Mouse (Mus musculus) hindbrain, embryonic 14.5 days (tissue): ENCODE measurements around the gene Ttll5. TPM values are rescaled to one million over a fixed set of nuclear protein-coding genes. Genes with fewer than 3 reads are reported as not detected.
A peak's percentile ranks its signal among the peaks of the same experiment; 100 is the strongest.

ENCODE experiments used
- ATAC-seq: fragments of 200-750 bp; cut with Nextera tagmentation; 2 replicates; pipeline ENCODE4 v1.8.0; 2017; ENCODE audit warnings: moderate number of reproducible peaks, mild to moderate bottlenecking, moderate TSS enrichment, moderate library complexity; ENCODE audit not compliant: low FRiP score
- DNase-seq: peaks from one replicate; pipeline ENCODE4 v3.0.0-alpha.2; 2015; ENCODE audit warnings: low spot score
- H3K27ac ChIP-seq: fragments of 300-500 bp; sonication (generic); 2 replicates; pipeline ENCODE4 v1.5.1; 2014; ENCODE audit warnings: mild to moderate bottlenecking, moderate library complexity
- H3K27me3 ChIP-seq: fragments of 300-500 bp; sonication (generic); 2 replicates; pipeline ENCODE4 v1.6.1; 2014; ENCODE audit warnings: mild to moderate bottlenecking, low read length, mixed read lengths; ENCODE audit not compliant: control insufficient read depth, insufficient read depth
- H3K36me3 ChIP-seq: fragments of 300-500 bp; sonication (generic); replicated peaks from 2 replicates; pipeline ENCODE4 v1.6.1; 2014; ENCODE audit not compliant: control insufficient read depth, insufficient read depth
- H3K4me1 ChIP-seq: fragments of 300-500 bp; sonication (generic); replicated peaks from 2 replicates; pipeline ENCODE4 v1.6.1; 2014; ENCODE audit warnings: antibody characterized with exemption, low read length, mixed read lengths; ENCODE audit not compliant: control insufficient read depth, insufficient read depth
- H3K4me2 ChIP-seq: fragments of 300-500 bp; sonication (generic); replicated peaks from 2 replicates; pipeline ENCODE4 v1.6.1; 2014; ENCODE audit warnings: mild to moderate bottlenecking, moderate library complexity
- H3K4me3 ChIP-seq: fragments of 300-500 bp; sonication (generic); replicated peaks from 2 replicates; pipeline ENCODE4 v1.5.1; 2014; ENCODE audit warnings: mild to moderate bottlenecking, low read length
- H3K9ac ChIP-seq: fragments of 300-500 bp; sonication (generic); 2 replicates; pipeline ENCODE4 v1.6.1; 2014
- H3K9me3 ChIP-seq: fragments of 300-500 bp; sonication (generic); 2 replicates; pipeline ENCODE4 v1.6.1; 2016; ENCODE audit warnings: low read length; ENCODE audit not compliant: control insufficient read depth
- WGBS: fragments of 180-500 bp; shearing (Covaris S2); extraction: QIAGEN DNeasy Blood & Tissue Kit; methylation state at CpG from one replicate; pipeline ENCODE4 v1.1.7; 2014; 5-methylcytosine and 5-hydroxymethylcytosine counted together
- polyA plus RNA-seq: library from polyadenylated mRNA; unstranded; fragments of >200 nt; fragmentation: Nextera tagmentation; extraction: Ambion mirVana; gene quantifications from 2 replicates; pipeline ENCODE4 v1.2.1, GENCODE M21; 2014

The Ttll5 gene
- 14.4 TPM in 2 replicates for polyA plus RNA-seq

DNA sequence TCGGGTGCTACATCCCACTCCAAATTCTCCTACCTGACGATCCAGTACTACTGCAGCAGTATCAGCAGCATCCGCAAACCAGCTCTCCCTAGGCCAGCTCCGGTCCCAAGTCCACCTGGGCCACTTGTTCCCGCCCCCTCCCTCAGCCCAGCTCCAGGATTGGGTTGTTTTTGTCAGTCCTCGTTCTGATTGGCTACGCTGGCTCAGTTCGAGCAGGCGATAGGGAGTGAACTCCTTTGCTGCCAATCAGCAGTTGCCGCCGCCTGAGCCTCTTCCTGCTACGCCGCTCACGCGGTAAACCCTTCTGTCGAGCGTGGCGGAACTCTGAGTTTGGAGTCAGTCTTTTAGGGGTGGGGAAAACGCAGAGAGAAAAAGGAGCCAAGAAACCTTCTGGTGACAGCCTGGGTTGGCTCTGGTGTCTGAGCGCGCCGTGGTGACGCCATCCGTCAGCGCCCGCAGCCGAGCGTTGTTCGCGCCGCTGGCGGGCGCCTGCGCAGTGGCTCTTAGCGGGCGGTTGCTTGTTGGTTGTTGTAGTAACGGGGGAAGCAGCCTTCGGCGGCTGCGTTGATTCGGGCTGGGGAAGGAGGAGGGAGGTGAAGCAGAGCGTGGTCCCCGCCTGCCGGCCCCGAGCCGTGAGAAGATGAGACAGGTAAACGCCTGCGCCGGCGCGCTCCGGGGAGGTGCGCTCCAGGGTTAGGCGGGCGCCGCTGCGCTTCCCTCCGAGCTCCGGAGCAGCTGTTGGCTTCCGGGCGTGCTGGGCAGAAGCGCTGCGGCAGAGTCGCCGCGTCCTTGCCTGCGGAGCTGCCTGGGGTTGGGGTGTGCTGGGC, at the start of gene Ttll5, which contains the start of gene Erg28:
Gene Ttll5, plus strand, starts transcription at position 222 of the 827 bp plus-strand sequence.
Gene Erg28, minus strand, starts transcription at position 113 of the 827 bp plus-strand sequence.
- Histone ChIP-seq H3K4me3 (peak within 1 kb of the TSS; percentile 71), H3K27me3 (no peaks in the 10 kb centered on the region), H3K36me3 (peaks cover 22% of the 10 kb centered on the region), H3K4me1 (peaks cover 20% of the 10 kb centered on the region), H3K9ac (peak within 1 kb of the TSS; percentile 70), H3K27ac (peak within 1 kb of the TSS; percentile 95), H3K9me3 (no peaks in the 10 kb centered on the region), H3K4me2 (peak within 1 kb of the TSS; percentile 88)
- peak; percentile 98 for ATAC-seq
- under 1% methylated on average over 67 of the region's 67 CpGs for WGBS
- peak; percentile 95 for DNase-seq

DNA sequence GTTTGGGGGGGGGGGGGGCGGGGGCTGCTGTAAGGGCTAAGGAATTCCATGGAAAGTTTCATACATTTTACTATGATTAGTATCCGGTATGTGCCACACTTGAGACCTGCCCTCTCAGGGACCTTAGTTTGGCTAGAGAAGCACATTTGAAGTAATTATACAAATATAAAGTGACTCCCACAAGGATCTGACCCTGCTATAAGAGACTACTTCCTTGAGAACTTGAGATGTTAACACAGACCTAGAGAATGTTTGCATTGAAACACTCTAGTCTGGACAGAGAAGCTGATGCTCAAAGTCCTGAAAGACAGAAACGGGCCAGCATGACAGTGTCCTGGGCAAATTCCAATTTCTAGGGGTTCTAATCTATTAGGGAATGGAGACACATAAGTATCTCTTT, 45.5 kb upstream of the Ttll5 start:
- H3K4me1 ChIP-seq: no peaks in the 10 kb centered on the region
- H3K9ac ChIP-seq: no peak overlapping the region
- no peak for DNase-seq
- H3K4me3 ChIP-seq: no peak overlapping the region
- H3K4me2 ChIP-seq: no peak overlapping the region
- H3K9me3 ChIP-seq: no peaks in the 10 kb centered on the region
- 78% methylated on average over 3 of the region's 3 CpGs for WGBS
- no peak overlapping the region for H3K27ac ChIP-seq
- no peaks in the 10 kb centered on the region for H3K27me3 ChIP-seq
- H3K36me3 ChIP-seq: no peaks in the 10 kb centered on the region
- ATAC-seq: no peak

DNA sequence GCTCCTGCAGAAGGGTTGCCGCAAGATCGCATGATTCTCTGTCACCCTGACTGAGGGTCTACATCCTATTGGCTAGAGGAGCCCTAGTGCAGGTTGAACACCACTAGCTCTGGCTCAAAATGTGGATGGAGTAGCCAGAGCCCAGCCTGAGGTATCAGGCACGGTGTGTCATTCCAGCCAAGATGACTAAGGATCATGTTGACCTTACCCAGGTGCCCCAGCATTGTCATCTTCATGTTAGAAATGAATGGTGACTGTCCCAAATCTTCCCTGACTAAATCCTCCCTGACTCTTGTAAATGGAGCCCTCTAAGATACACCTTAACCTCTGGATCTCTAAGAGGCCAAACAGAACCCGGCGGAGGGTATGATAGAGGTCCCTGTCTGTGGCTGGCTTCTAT, 44.8 kb upstream of the Ttll5 start:
- ATAC-seq: no peak
- 97% methylated on average over 5 of the region's 5 CpGs for WGBS
- Histone ChIP-seq H3K9me3 (no peaks in the 10 kb centered on the region), H3K27ac (no peak overlapping the region), H3K4me2 (no peak overlapping the region), H3K36me3 (no peaks in the 10 kb centered on the region), H3K9ac (no peak overlapping the region), H3K4me1 (no peaks in the 10 kb centered on the region), H3K27me3 (no peaks in the 10 kb centered on the region), H3K4me3 (no peak overlapping the region)
- no peak for DNase-seq

DNA sequence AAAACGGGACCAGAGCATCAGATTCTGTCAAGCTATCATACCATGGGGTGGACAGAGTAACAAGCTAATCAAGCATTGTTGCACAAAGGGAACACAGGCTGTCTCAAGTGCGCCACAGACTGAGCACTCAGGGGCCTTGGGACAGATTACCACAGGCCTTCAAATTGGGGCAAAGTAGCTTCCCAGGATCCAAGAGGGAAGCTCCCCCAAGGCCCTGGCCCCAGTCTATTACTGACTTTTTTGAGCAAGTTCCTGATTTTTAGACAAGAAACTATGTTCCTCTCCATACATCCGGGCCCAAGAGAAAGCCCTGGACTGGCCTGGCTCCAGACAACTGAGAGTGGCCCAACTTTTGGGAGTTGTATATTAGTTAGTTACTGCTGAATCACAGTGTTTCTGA, 42.9 kb upstream of the Ttll5 start:
- Histone ChIP-seq H3K9ac (no peak overlapping the region), H3K27ac (no peak overlapping the region), H3K27me3 (no peaks in the 10 kb centered on the region), H3K4me1 (no peaks in the 10 kb centered on the region), H3K4me3 (no peak overlapping the region), H3K36me3 (no peaks in the 10 kb centered on the region), H3K9me3 (no peaks in the 10 kb centered on the region), H3K4me2 (no peak overlapping the region)
- DNase-seq (no peak), ATAC-seq (no peak)
- WGBS: 89% methylated on average over 3 of the region's 3 CpGs

DNA sequence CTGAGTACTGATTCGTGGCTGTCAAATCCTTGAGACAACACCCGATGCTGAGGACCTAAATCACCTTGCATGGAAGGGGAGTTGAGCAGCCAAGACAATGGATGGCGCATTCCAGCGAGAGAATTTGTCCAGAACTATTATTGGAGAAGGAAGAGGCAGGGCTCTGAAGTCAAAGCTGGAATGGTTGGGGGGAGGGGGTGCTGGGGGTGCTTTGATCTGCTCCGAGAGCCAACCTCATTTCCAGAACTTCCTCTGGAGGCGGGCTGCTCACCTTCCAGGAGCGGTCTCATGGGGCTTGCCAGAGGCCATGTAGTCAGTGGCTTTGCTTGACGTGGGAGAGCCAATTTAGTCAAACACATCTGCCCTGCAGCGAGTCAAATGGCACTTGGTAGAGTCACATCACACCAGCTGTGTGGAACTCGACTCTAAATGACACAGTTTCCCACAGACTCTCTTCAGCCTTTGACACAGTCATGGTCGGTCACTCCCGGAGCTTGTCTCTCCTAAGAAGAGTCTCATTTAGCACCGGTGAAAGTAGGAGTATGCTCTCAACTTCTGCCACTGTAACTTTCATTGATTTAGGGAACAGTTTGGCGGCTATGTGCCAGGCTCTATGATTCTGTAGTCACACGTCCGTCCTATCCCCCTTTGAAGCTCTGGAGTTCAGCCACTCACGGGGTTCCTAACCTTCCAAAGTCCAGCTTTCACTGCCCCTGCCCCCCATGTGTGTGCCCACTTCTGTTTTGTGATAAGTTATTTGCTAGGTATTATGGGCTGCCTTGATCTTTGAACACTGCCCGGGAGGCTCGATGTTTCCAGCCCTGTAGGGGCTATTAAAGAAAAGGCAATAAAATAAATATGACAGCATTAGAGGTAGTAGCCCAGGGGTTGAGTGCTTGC, 39.3 kb upstream of the Ttll5 start:
- no peaks in the 10 kb centered on the region for H3K4me1 ChIP-seq
- H3K4me2 ChIP-seq: no peak overlapping the region
- H3K27ac ChIP-seq: no peak overlapping the region
- no peaks in the 10 kb centered on the region for H3K27me3 ChIP-seq
- ATAC-seq (no peak), DNase-seq (no peak)
- WGBS: 78% methylated on average over 19 of the region's 19 CpGs
- H3K4me3 ChIP-seq: no peak overlapping the region
- H3K9ac ChIP-seq: no peak overlapping the region
- no peaks in the 10 kb centered on the region for H3K36me3 ChIP-seq
- H3K9me3 ChIP-seq: no peaks in the 10 kb centered on the region

DNA sequence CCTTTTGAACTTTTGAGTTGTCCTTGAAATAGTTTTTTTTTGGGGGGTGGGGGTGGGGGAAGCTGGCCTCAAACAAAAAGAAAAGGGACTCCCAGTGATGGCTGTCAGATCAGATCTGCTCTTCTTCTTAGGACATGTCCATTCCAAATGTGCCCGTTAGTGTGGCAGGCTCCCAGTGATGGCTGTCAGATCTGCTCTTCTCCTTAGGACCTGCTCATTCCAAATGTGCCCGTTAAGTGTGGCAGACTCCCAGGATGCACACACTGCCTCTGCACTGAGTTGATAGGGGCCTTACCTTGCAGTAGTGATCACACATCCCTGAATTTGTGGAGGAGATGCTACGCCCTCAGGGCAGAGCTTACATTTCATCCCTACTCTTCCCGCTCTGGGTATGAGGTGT, 32.3 kb upstream of the Ttll5 start:
- no peak overlapping the region for H3K9ac ChIP-seq
- no peak overlapping the region for H3K27ac ChIP-seq
- no peaks in the 10 kb centered on the region for H3K27me3 ChIP-seq
- WGBS: 81% methylated on average over 4 of the region's 4 CpGs
- H3K36me3 ChIP-seq: no peaks in the 10 kb centered on the region
- no peaks in the 10 kb centered on the region for H3K4me1 ChIP-seq
- DNase-seq (no peak), ATAC-seq (no peak)
- no peak overlapping the region for H3K4me3 ChIP-seq
- no peak overlapping the region for H3K4me2 ChIP-seq
- H3K9me3 ChIP-seq: no peaks in the 10 kb centered on the region

DNA sequence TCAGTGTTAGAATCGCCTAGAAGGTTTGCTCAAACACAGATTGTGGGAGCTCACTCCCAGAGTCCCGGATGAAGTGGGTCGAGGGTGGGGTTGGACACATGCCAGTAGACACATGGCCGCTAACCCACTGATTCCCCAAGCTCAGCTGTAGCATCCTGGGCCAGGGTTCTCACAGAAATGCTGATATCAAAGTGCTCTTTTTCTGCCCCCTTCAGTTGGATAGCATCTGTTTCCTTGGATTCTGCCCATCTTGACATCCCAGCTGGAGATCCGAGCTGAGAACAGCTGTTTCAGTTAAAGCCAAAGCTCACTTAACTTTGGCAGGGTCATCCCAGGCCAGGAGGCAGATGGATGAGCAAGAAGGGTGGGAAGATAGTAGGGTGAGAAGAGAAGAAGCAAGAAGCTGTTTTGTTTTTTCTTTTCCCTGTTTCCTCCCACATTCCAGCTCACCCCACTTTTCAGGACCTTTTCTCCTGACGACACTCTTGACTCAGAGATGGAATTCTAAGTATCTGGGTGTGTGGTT, 31.6 kb upstream of the Ttll5 start:
- H3K36me3 ChIP-seq: no peaks in the 10 kb centered on the region
- no peak overlapping the region for H3K4me3 ChIP-seq
- no peak overlapping the region for H3K4me2 ChIP-seq
- no peaks in the 10 kb centered on the region for H3K27me3 ChIP-seq
- DNase-seq (peak; percentile 46), ATAC-seq (no peak)
- H3K9me3 ChIP-seq: no peaks in the 10 kb centered on the region
- H3K9ac ChIP-seq: no peak overlapping the region
- no peak overlapping the region for H3K27ac ChIP-seq
- no peaks in the 10 kb centered on the region for H3K4me1 ChIP-seq
- WGBS: 63% methylated on average over 6 of the region's 6 CpGs

DNA sequence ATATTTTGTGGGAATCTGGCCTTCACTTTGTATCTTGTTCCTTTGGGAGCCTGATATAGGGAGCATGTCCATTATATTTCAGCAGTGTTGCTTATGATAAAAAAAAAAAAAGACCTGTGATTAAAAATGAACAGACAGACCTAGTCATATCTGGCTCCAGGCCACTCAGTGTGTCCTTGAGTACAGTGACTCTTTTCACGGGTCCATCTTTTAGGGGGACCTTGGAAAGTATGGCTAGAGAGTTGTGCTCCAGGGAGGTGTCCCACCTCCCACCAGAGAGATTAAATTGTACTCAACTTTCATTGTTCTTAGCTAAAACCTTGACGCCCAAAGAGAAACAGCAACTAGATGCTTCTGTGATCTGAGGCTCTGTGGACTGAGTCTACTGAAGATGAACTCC, 30.4 kb upstream of the Ttll5 start:
- no peak overlapping the region for H3K27ac ChIP-seq
- H3K27me3 ChIP-seq: no peaks in the 10 kb centered on the region
- no peaks in the 10 kb centered on the region for H3K9me3 ChIP-seq
- no peak overlapping the region for H3K4me2 ChIP-seq
- no peak for DNase-seq
- no peak for ATAC-seq
- no peaks in the 10 kb centered on the region for H3K36me3 ChIP-seq
- no peaks in the 10 kb centered on the region for H3K4me1 ChIP-seq
- 94% methylated on average over 2 of the region's 2 CpGs for WGBS
- H3K4me3 ChIP-seq: no peak overlapping the region
- H3K9ac ChIP-seq: no peak overlapping the region

DNA sequence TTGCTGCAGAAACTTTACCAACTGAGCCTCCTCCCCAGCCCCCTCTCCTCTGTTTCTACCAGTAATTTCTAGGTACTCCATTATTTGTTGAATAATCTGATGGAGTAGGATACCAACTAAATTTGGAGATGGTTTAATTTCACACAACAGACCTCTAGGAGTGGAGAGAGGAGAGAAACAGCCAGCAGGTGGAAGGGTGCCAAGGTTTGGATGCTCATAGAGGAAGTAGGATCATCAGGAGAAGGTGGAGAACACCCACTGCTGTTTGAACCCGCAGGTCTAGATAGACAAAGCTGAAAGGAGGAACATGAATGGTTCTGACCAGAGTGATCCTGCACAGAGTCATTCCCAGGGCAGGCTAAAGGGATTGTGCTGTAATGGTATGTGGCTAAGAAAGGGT, 28.9 kb upstream of the Ttll5 start:
- Histone ChIP-seq H3K4me2 (no peak overlapping the region), H3K27me3 (no peaks in the 10 kb centered on the region), H3K27ac (no peak overlapping the region), H3K9ac (no peak overlapping the region), H3K36me3 (no peaks in the 10 kb centered on the region), H3K9me3 (no peaks in the 10 kb centered on the region), H3K4me1 (no peaks in the 10 kb centered on the region), H3K4me3 (no peak overlapping the region)
- ATAC-seq (no peak), DNase-seq (no peak)
- 78% methylated on average over 1 of the region's 1 CpGs for WGBS
